Mouse (Mus musculus) CH12.LX (cell line): Measurements from ENCODE around the gene Nkx2-5. TPM values are rescaled to one million over a fixed set of nuclear protein-coding genes. Genes with fewer than 3 reads are reported as not detected.

Experiments used
- DNase-seq: peaks from one replicate; pipeline ENCODE4 v3.0.0-alpha.2; 2013; ENCODE audit errors: extremely low read depth
- H3K27ac ChIP-seq: 2 replicates; pipeline ENCODE4 v1.5.1; 2012; ENCODE audit warnings: low read depth, mild to moderate bottlenecking, control low read depth, moderate library complexity; ENCODE audit not compliant: insufficient read depth
- H3K27me3 ChIP-seq: replicated peaks from 2 replicates; pipeline ENCODE3; 2012; ENCODE audit warnings: inconsistent platforms
- H3K36me3 ChIP-seq, 2 experiments: replicated peaks in 1 of 2; 2 replicates each; pipeline versions ENCODE3 to v1.6.1; 2012; ENCODE audit warnings: inconsistent platforms in 1 of 2, low read length in 1 of 2, mild to moderate bottlenecking in 1 of 2, mixed read lengths in 1 of 2, moderate library complexity in 1 of 2; ENCODE audit not compliant: control insufficient read depth in 1 of 2, insufficient read depth in 1 of 2
- H3K4me1 ChIP-seq, 2 experiments: 2 replicates each; pipeline ENCODE4 v1.6.1; 2012; ENCODE audit warnings: inconsistent platforms in 1 of 2, moderate library complexity in 1 of 2; ENCODE audit not compliant: insufficient read depth in 2 of 2, control insufficient read depth in 1 of 2
- H3K4me2 ChIP-seq: 2 replicates; pipeline ENCODE4 v1.6.1; 2012; ENCODE audit warnings: low read depth, mild to moderate bottlenecking, control low read depth; ENCODE audit not compliant: poor library complexity, insufficient read depth, severe bottlenecking
- H3K4me3 ChIP-seq, 3 experiments: fragments of 150-350 bp in 1 of 3; sonication (generic) in 1 of 3; replicated peaks in 1 of 3; 2 replicates each; pipeline versions ENCODE3 to v1.5.1; 2011 to 2012; ENCODE audit warnings: low read depth in 2 of 3, low read length in 2 of 3, mild to moderate bottlenecking in 2 of 3, moderate library complexity in 2 of 3, control low read depth in 1 of 3, improper control_type of control experiment in 1 of 3, inconsistent platforms in 1 of 3, mixed read lengths in 1 of 3; ENCODE audit not compliant: poor library complexity in 1 of 3
- H3K79me2 ChIP-seq: replicated peaks from 2 replicates; pipeline ENCODE4 v1.6.1; 2012; ENCODE audit warnings: mild to moderate bottlenecking, moderate library complexity; ENCODE audit not compliant: control insufficient read depth, poor library complexity, insufficient read depth, severe bottlenecking; ENCODE audit errors: extremely low read depth
- H3K9ac ChIP-seq: 2 replicates; pipeline ENCODE4 v1.6.1; 2012; ENCODE audit warnings: low read depth, mild to moderate bottlenecking, control low read depth, moderate library complexity; ENCODE audit not compliant: insufficient read depth
- H3K9me3 ChIP-seq: replicated peaks from 2 replicates; pipeline ENCODE3; 2012; ENCODE audit warnings: low read length, inconsistent platforms, mixed read lengths
- BHLHE40 ChIP-seq: IDR thresholded peaks from 2 replicates; pipeline ENCODE4 v1.6.1; 2011; ENCODE audit warnings: mild to moderate bottlenecking, low read depth, low read length, improper control_type of control experiment
- CHD1 ChIP-seq: IDR thresholded peaks from 2 replicates; pipeline ENCODE4 v1.6.1; 2012; ENCODE audit warnings: low read depth, low read length, improper control_type of control experiment, inconsistent platforms
- CHD2 ChIP-seq: IDR thresholded peaks from 2 replicates; pipeline ENCODE4 v1.6.1; 2011; ENCODE audit warnings: low read length, improper control_type of control experiment
- EP300 ChIP-seq: IDR thresholded peaks from 2 replicates; pipeline ENCODE4 v1.6.1; 2011; ENCODE audit warnings: low read length, improper control_type of control experiment
- ETS1 ChIP-seq: conservative IDR thresholded peaks from 2 replicates; pipeline ENCODE4 v1.6.1; 2012; ENCODE audit warnings: low read depth, mild to moderate bottlenecking, inconsistent platforms, low read length, improper control_type of control experiment, moderate library complexity
- HCFC1 ChIP-seq: IDR thresholded peaks from 2 replicates; pipeline ENCODE4 v1.6.1; 2012; ENCODE audit warnings: low read depth, mild to moderate bottlenecking, inconsistent platforms, low read length, improper control_type of control experiment
- JUN ChIP-seq: IDR thresholded peaks from 2 replicates; pipeline ENCODE4 v1.6.1; 2011; ENCODE audit warnings: low read depth, mild to moderate bottlenecking, low read length, improper control_type of control experiment, moderate library complexity; ENCODE audit not compliant: insufficient read depth
- MAFK ChIP-seq: IDR thresholded peaks from 2 replicates; pipeline ENCODE4 v1.6.1; 2011; ENCODE audit warnings: low read length, improper control_type of control experiment; ENCODE audit not compliant: insufficient replicate concordance
- MAX ChIP-seq: IDR thresholded peaks from 2 replicates; pipeline ENCODE4 v1.6.1; 2011; ENCODE audit warnings: low read length, improper control_type of control experiment
- MAZ ChIP-seq: IDR thresholded peaks from 2 replicates; pipeline ENCODE4 v1.6.1; 2012; ENCODE audit warnings: low read depth, mild to moderate bottlenecking, inconsistent platforms, low read length, improper control_type of control experiment, moderate library complexity
- MEF2A ChIP-seq: IDR thresholded peaks from 2 replicates; pipeline ENCODE4 v1.6.1; 2014; ENCODE audit warnings: low read depth, mild to moderate bottlenecking, inconsistent platforms, low read length, improper control_type of control experiment, borderline replicate concordance
- MYC ChIP-seq: IDR thresholded peaks from 2 replicates; pipeline ENCODE4 v1.6.1; 2011; ENCODE audit warnings: low read depth, mild to moderate bottlenecking, improper control_type of control experiment, low read length
- NELFE ChIP-seq: IDR thresholded peaks from 2 replicates; pipeline ENCODE4 v1.6.1; 2011; ENCODE audit warnings: low read depth, low read length, improper control_type of control experiment
- NRF1 ChIP-seq: IDR thresholded peaks from 2 replicates; pipeline ENCODE4 v1.6.1; 2014; ENCODE audit warnings: low read depth, mild to moderate bottlenecking, inconsistent platforms, low read length, improper control_type of control experiment, moderate library complexity
- PAX5 ChIP-seq: IDR thresholded peaks from 2 replicates; pipeline ENCODE4 v1.6.1; 2012; ENCODE audit warnings: low read length, inconsistent platforms, mixed read lengths
- POLR2A ChIP-seq: IDR thresholded peaks from 2 replicates; pipeline ENCODE4 v1.6.1; 2011; ENCODE audit warnings: low read depth, mild to moderate bottlenecking, improper control_type of control experiment, low read length
- POLR2AphosphoS2 ChIP-seq: IDR thresholded peaks from 2 replicates; pipeline ENCODE4 v1.6.1; 2011; ENCODE audit warnings: low read depth, low read length, improper control_type of control experiment
- RCOR1 ChIP-seq: conservative IDR thresholded peaks from 2 replicates; pipeline ENCODE4 v1.6.1; 2012; ENCODE audit warnings: low read depth, mild to moderate bottlenecking, inconsistent platforms, low read length, improper control_type of control experiment
- SIN3A ChIP-seq: IDR thresholded peaks from 2 replicates; pipeline ENCODE4 v1.6.1; 2012; ENCODE audit warnings: low read length, improper control_type of control experiment, inconsistent platforms
- SMC3 ChIP-seq: IDR thresholded peaks from 2 replicates; pipeline ENCODE4 v1.6.1; 2011; ENCODE audit warnings: low read depth, low read length, improper control_type of control experiment
- TBP ChIP-seq: conservative IDR thresholded peaks from 2 replicates; pipeline ENCODE4 v1.6.1; 2011; ENCODE audit warnings: low read depth, low read length, improper control_type of control experiment
- TCF12 ChIP-seq: IDR thresholded peaks from 2 replicates; pipeline ENCODE4 v1.6.1; 2014; ENCODE audit warnings: low read depth, mild to moderate bottlenecking, inconsistent platforms, low read length, improper control_type of control experiment
- UBTF ChIP-seq: IDR thresholded peaks from 2 replicates; pipeline ENCODE4 v1.6.1; 2012; ENCODE audit warnings: low read depth, mild to moderate bottlenecking, inconsistent platforms, low read length, improper control_type of control experiment, moderate library complexity
- USF1 ChIP-seq: IDR thresholded peaks from 2 replicates; pipeline ENCODE4 v1.6.1; 2014; ENCODE audit warnings: low read depth, mild to moderate bottlenecking, inconsistent platforms, low read length, improper control_type of control experiment
- ZKSCAN1 ChIP-seq: IDR thresholded peaks from 2 replicates; pipeline ENCODE4 v1.6.1; 2012; ENCODE audit warnings: low read depth, inconsistent platforms, low read length, improper control_type of control experiment, borderline replicate concordance
- ZMIZ1 ChIP-seq: IDR thresholded peaks from 2 replicates; pipeline ENCODE4 v1.6.1; 2012; ENCODE audit warnings: low read depth, mild to moderate bottlenecking, inconsistent platforms, low read length, improper control_type of control experiment
- ZNF384 ChIP-seq: IDR thresholded peaks from 2 replicates; pipeline ENCODE4 v1.6.1; 2012; ENCODE audit warnings: low read depth, low read length, improper control_type of control experiment, inconsistent platforms
- dilution Hi-C: fragments of 300-500 bp; cut with MboI; formaldehyde crosslinking; loops from 2 replicates; pipeline ENCODE4 v1.14.3; 2020; ENCODE audit warnings: low sequenced_read_pairs; ENCODE audit not compliant: extremely low pct_unique_long_range_greater_than_20kb, extremely low pct_ligation_motif_present
- in situ Hi-C: fragments of 300-500 bp; cut with MboI; formaldehyde crosslinking; loops from 3 replicates; pipeline ENCODE4 v1.14.3; 2019; ENCODE audit warnings: low sequenced_read_pairs, low pct_ligation_motif_present, low pct_unique_long_range_greater_than_20kb, mixed read lengths
- polyA plus RNA-seq: library from polyadenylated mRNA; unstranded; fragments of >175 nt; gene quantifications from 2 replicates; pipeline ENCODE4 v1.2.1, GENCODE M21; 2012; ENCODE audit warnings: low read depth; ENCODE audit not compliant: insufficient read length
- total RNA-seq, 2 experiments: library from RNA; depleted of rRNA; stranded (reverse); fragments of 300-350 nt in 1 of 2; fragments of >200 nt in 1 of 2; gene quantifications; 2 replicates each; pipeline ENCODE4 v1.2.3; 2012 to 2014

Gene Nkx2-5
- total and polyA plus RNA-seq, 3 experiments: not detected

GRCm38 (mm10) chr17:26789460-26790268 lies 55.1 kb downstream of the Nkx2-5 start:
- H3K4me1 ChIP-seq: peaks cover 60 to 90% of the 10 kb centered on the region in 2 experiments
- H3K9me3 ChIP-seq: no peaks in the 10 kb centered on the region
- dilution Hi-C loops (no loop called here), in situ Hi-C loops (loop anchor here (10.0 kb wide), 1 partner anchor 65 kb away; no protein-coding TSS in a partner anchor)
- no peaks in the 10 kb centered on the region for H3K79me2 ChIP-seq
- H3K4me3 ChIP-seq: peak overlapping the region in 2 of 3 experiments; percentile 13 to 29
- TF ChIP-seq JUN: no peak
- TF ChIP-seq HCFC1: peak; percentile 31
- peak; percentile 20; the same call in 1 of the 2 replicates for TF ChIP-seq SMC3
- no peak for TF ChIP-seq ZKSCAN1
- no peak; the same call in none of the 2 replicates for TF ChIP-seq SIN3A
- peak; percentile 52 for TF ChIP-seq TBP
- peak; percentile 56 for TF ChIP-seq CHD2
- peak; percentile 73 for TF ChIP-seq MAX
- peak; percentile 45; the same call in 1 of the 2 replicates for TF ChIP-seq ETS1
- TF ChIP-seq POLR2A: peak; percentile 38; the same call in 1 of the 2 replicates
- 0 out of 2 replicates have a peak, but pooled peaks have one; percentile 36 for TF ChIP-seq POLR2AphosphoS2
- 0 out of 2 replicates have a peak, but pooled peaks have one; percentile 52 for TF ChIP-seq MEF2A
- no peak for TF ChIP-seq NRF1
- TF ChIP-seq MAZ: peak; percentile 72; the same call in 1 of the 2 replicates
- TF ChIP-seq NELFE: peak; percentile 56
- TF ChIP-seq TCF12: 0 out of 2 replicates have a peak, but pooled peaks have one; percentile 45
- 0 out of 2 replicates have a peak, but pooled peaks have one; percentile 13 for TF ChIP-seq UBTF
- 0 out of 2 replicates have a peak, but pooled peaks have one; percentile 52 for TF ChIP-seq EP300
- peak; percentile 16; the same call in 1 of the 2 replicates for TF ChIP-seq ZMIZ1
- peak; percentile 33; the same call in 1 of the 2 replicates for TF ChIP-seq BHLHE40
- peak; percentile 68; the same call in 1 of the 2 replicates for TF ChIP-seq MAFK
- peak; percentile 26; the same call in 1 of the 2 replicates for TF ChIP-seq CHD1
- TF ChIP-seq RCOR1: peak; percentile 12; the same call in 1 of the 2 replicates
- no peak for TF ChIP-seq USF1
- peak; percentile 82; the same call in 1 of the 2 replicates for TF ChIP-seq MYC
- TF ChIP-seq PAX5: no peak
- peak; percentile 37; the same call in 1 of the 2 replicates for TF ChIP-seq ZNF384
- H3K9ac ChIP-seq: peak overlapping the region; percentile 26
- peak overlapping the region; percentile 69 for H3K4me2 ChIP-seq
- peaks cover 36 to 58% of the 10 kb centered on the region in 2 experiments for H3K36me3 ChIP-seq
- H3K27me3 ChIP-seq: no peaks in the 10 kb centered on the region
- DNase-seq: peak; percentile 90
- peak overlapping the region; percentile 99 for H3K27ac ChIP-seq
